Mouse (Mus musculus) lung, embryonic 14.5 days (tissue): ENCODE measurements around the gene 4930469K13Rik. TPM values are rescaled to one million over a fixed set of nuclear protein-coding genes. Genes with fewer than 3 reads are reported as not detected.

ENCODE experiments used
- ATAC-seq: fragments of 200-750 bp; cut with Nextera tagmentation; 2 replicates; pipeline ENCODE4 v1.8.0; 2017; ENCODE audit warnings: mild to moderate bottlenecking, moderate TSS enrichment, moderate library complexity; ENCODE audit not compliant: insufficient read depth
- DNase-seq: peaks from one replicate; pipeline ENCODE4 v3.0.0-alpha.2; 2015
- H3K27ac ChIP-seq: fragments of 300-500 bp; sonication (generic); 2 replicates; pipeline ENCODE4 v1.5.1; 2014; ENCODE audit warnings: low read depth, mild to moderate bottlenecking, moderate library complexity
- H3K27me3 ChIP-seq: fragments of 300-500 bp; sonication (generic); 2 replicates; pipeline ENCODE4 v1.6.1; 2014; ENCODE audit warnings: low read length, control low read depth; ENCODE audit not compliant: insufficient read depth
- H3K36me3 ChIP-seq: fragments of 300-500 bp; sonication (generic); 2 replicates; pipeline ENCODE4 v1.6.1; 2014; ENCODE audit warnings: control low read depth; ENCODE audit not compliant: insufficient read depth
- H3K4me1 ChIP-seq: fragments of 300-500 bp; sonication (generic); 2 replicates; pipeline ENCODE4 v1.6.1; 2014; ENCODE audit warnings: antibody characterized with exemption, control low read depth; ENCODE audit not compliant: insufficient read depth
- H3K4me2 ChIP-seq: fragments of 300-500 bp; sonication (generic); 2 replicates; pipeline ENCODE4 v1.6.1; 2014; ENCODE audit warnings: mild to moderate bottlenecking
- H3K4me3 ChIP-seq: fragments of 300-500 bp; sonication (generic); 2 replicates; pipeline ENCODE4 v1.5.1; 2014; ENCODE audit warnings: low read depth, low read length
- H3K9ac ChIP-seq: fragments of 300-500 bp; sonication (generic); 2 replicates; pipeline ENCODE4 v1.6.1; 2014
- H3K9me3 ChIP-seq: fragments of 300-500 bp; sonication (generic); 2 replicates; pipeline ENCODE4 v1.6.1; 2016; ENCODE audit warnings: low read depth, low read length, control low read depth
- CTCF ChIP-seq: IDR thresholded peaks from 2 replicates; pipeline ENCODE4 v1.5.1; 2016; ENCODE audit warnings: antibody characterized with exemption, low read depth
- WGBS: fragments of 180-500 bp; shearing (Covaris S2); extraction: QIAGEN DNeasy Blood & Tissue Kit; methylation state at CpG from one replicate; pipeline ENCODE4 v1.1.7; 2014; 5-methylcytosine and 5-hydroxymethylcytosine counted together
- polyA plus RNA-seq: library from polyadenylated mRNA; unstranded; fragments of >200 nt; fragmentation: Nextera tagmentation; extraction: Ambion mirVana; gene quantifications from 2 replicates; pipeline ENCODE4 v1.2.1, GENCODE M21; 2014

Gene 4930469K13Rik
- polyA plus RNA-seq, 1 experiment from 2014 or later, result not detected

GRCm38 (mm10) chr11:34040061-34040460 is 58.3 kb downstream of the 4930469K13Rik start:
- DNase-seq, result no peak
- Histone ChIP-seq H3K9ac (no peak overlapping the region), H3K9me3 (no peaks in the 10 kb centered on the region)

GRCm38 (mm10) chr11:34035909-34036658 is 62.3 kb downstream of the 4930469K13Rik start:
- no peak for TF ChIP-seq CTCF
- Histone ChIP-seq H3K4me2 (no peak overlapping the region), H3K27ac (no peak overlapping the region), H3K27me3 (no peaks in the 10 kb centered on the region), H3K4me3 (no peak overlapping the region), H3K4me1 (no peaks in the 10 kb centered on the region), H3K9ac (no peak overlapping the region), H3K9me3 (no peaks in the 10 kb centered on the region), H3K36me3 (no peaks in the 10 kb centered on the region)
- DNase-seq (no peak), ATAC-seq (no peak)
- 82% methylated on average over 5 of the region's 5 CpGs for WGBS

More at GRCm38 (mm10) chr11:34040061-34040460, 58.3 kb downstream of the 4930469K13Rik start:
- H3K27ac ChIP-seq, result no peak overlapping the region
- WGBS, result 63% methylated on average over 5 of the region's 5 CpGs
- H3K27me3 ChIP-seq, result no peaks in the 10 kb centered on the region
- H3K4me1 ChIP-seq, result no peaks in the 10 kb centered on the region
- TF ChIP-seq CTCF, result no peak
- no peak overlapping the region for H3K4me3 ChIP-seq
- ATAC-seq, result no peak
- H3K36me3 ChIP-seq, result no peaks in the 10 kb centered on the region
- no peak overlapping the region for H3K4me2 ChIP-seq

GRCm38 (mm10) chr11:34034794-34035193 is 63.6 kb downstream of the 4930469K13Rik start:
- no peak for TF ChIP-seq CTCF
- WGBS, result 76% methylated on average over 2 of the region's 2 CpGs

GRCm38 (mm10) chr11:34034008-34034505 is 64.3 kb downstream of the 4930469K13Rik start:
- DNase-seq (no peak), ATAC-seq (no peak)
- H3K27me3 ChIP-seq, result no peaks in the 10 kb centered on the region
- no peaks in the 10 kb centered on the region for H3K9me3 ChIP-seq
- 86% methylated on average over 5 of the region's 5 CpGs for WGBS
- no peaks in the 10 kb centered on the region for H3K36me3 ChIP-seq
- TF ChIP-seq CTCF, result no peak
- no peak overlapping the region for H3K4me3 ChIP-seq
- H3K27ac ChIP-seq, result no peak overlapping the region
- no peak overlapping the region for H3K9ac ChIP-seq
- no peaks in the 10 kb centered on the region for H3K4me1 ChIP-seq
- H3K4me2 ChIP-seq, result no peak overlapping the region

More at GRCm38 (mm10) chr11:34034794-34035193, 63.6 kb downstream of the 4930469K13Rik start:
- no peaks in the 10 kb centered on the region for H3K36me3 ChIP-seq
- H3K9ac ChIP-seq, result no peak overlapping the region
- no peak overlapping the region for H3K4me2 ChIP-seq
- no peak overlapping the region for H3K4me3 ChIP-seq
- no peaks in the 10 kb centered on the region for H3K9me3 ChIP-seq
- H3K4me1 ChIP-seq, result no peaks in the 10 kb centered on the region
- no peaks in the 10 kb centered on the region for H3K27me3 ChIP-seq
- H3K27ac ChIP-seq, result no peak overlapping the region
- no peak for ATAC-seq
- no peak for DNase-seq

GRCm38 (mm10) chr11:34031015-34031805 is 67.1 kb downstream of the 4930469K13Rik start:
- H3K9me3 ChIP-seq, result no peaks in the 10 kb centered on the region
- 45% methylated on average over 8 of the region's 8 CpGs for WGBS
- no peak overlapping the region for H3K27ac ChIP-seq
- no peaks in the 10 kb centered on the region for H3K4me1 ChIP-seq
- no peak overlapping the region for H3K4me3 ChIP-seq
- ATAC-seq (no peak), DNase-seq (peak; percentile 24)
- TF ChIP-seq CTCF, result no peak
- H3K4me2 ChIP-seq, result no peak overlapping the region
- no peaks in the 10 kb centered on the region for H3K36me3 ChIP-seq
- H3K27me3 ChIP-seq, result no peaks in the 10 kb centered on the region
- H3K9ac ChIP-seq, result no peak overlapping the region

GRCm38 (mm10) chr11:34029658-34030057 is 68.7 kb downstream of the 4930469K13Rik start:
- TF ChIP-seq CTCF, result no peak
- ATAC-seq, result no peak

GRCm38 (mm10) chr11:34025091-34025490 is 73.3 kb downstream of the 4930469K13Rik start:
- no peak for DNase-seq
- WGBS, result 69% methylated on average over 1 of the region's 1 CpGs
- H3K9ac ChIP-seq, result no peak overlapping the region
- no peak overlapping the region for H3K4me2 ChIP-seq
- no peak for TF ChIP-seq CTCF
- H3K36me3 ChIP-seq, result no peaks in the 10 kb centered on the region
- no peak overlapping the region for H3K4me3 ChIP-seq
- no peak overlapping the region for H3K27ac ChIP-seq
- ATAC-seq, result no peak
- H3K27me3 ChIP-seq, result no peaks in the 10 kb centered on the region
- H3K4me1 ChIP-seq, result no peaks in the 10 kb centered on the region
- no peaks in the 10 kb centered on the region for H3K9me3 ChIP-seq

More at GRCm38 (mm10) chr11:34029658-34030057, 68.7 kb downstream of the 4930469K13Rik start:
- Histone ChIP-seq H3K4me2 (no peak overlapping the region), H3K4me1 (no peaks in the 10 kb centered on the region), H3K9me3 (no peaks in the 10 kb centered on the region), H3K27ac (no peak overlapping the region), H3K36me3 (no peaks in the 10 kb centered on the region), H3K9ac (no peak overlapping the region), H3K27me3 (no peaks in the 10 kb centered on the region), H3K4me3 (no peak overlapping the region)
- WGBS, result 69% methylated on average over 5 of the region's 5 CpGs
- DNase-seq, result no peak
